Mouse (Mus musculus): Measurements from ENCODE around the gene Mlx. TPM values are rescaled to one million over a fixed set of nuclear protein-coding genes. Genes with fewer than 3 reads are reported as not detected.
A peak's percentile ranks its signal among the peaks of the same experiment; 100 is the strongest.

Gene Mlx
- polyA plus RNA-seq, 2 experiments from 2014 or later: 51.8 to 71.5 TPM

GRCm38 (mm10) chr11:101066549-101067412 lies 20.3 kb upstream of the Mlx start:
- no peak for ATAC-seq

DNA sequence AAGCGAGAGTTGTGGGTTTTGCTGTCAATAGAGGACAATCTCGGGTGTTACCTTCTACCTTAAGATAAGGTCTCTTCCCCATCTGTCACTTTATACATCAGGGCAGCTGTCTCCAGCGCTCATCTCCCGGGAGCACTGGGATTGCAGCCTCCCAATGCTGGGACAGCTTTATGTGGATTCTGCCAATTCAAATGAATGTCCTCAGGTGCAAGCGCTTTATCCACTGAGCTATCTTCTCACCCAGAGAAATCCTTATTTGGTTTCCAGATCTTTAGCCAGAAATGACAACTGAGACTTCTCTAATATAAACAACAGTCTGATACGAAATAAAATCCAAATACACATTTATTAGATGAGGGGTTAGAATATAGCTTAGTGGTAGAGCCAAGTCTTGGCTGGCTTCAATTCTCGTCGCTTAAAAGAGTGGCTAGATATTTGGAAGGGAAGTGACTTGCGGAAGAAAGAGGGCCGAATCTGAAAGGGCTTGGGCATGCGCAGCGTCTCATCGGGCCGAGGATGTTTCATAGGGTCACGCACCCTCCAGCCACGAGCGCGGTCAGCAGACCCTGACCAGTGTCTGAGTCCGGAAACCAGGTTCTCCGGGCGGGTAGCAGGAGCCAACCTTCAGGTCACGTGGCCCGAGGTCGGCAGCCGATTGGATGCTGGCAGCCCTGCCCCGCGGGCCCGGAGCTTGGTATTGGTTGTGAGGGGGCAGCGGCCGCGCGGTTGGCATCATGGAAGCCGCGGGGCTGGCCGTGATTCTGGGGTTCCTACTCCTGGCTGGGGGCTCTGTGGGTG lies 17.5 kb upstream of the Mlx start, which contains the start of gene Naglu:
TSS of gene Naglu (plus strand) at position 622 of the 798 bp plus-strand sequence.
- ATAC-seq: peak; percentile 96

- ATAC-seq: peak; percentile 36
Observed at GRCm38 (mm10) chr11:101070189-101070527, 16.9 kb upstream of the Mlx start.

DNA sequence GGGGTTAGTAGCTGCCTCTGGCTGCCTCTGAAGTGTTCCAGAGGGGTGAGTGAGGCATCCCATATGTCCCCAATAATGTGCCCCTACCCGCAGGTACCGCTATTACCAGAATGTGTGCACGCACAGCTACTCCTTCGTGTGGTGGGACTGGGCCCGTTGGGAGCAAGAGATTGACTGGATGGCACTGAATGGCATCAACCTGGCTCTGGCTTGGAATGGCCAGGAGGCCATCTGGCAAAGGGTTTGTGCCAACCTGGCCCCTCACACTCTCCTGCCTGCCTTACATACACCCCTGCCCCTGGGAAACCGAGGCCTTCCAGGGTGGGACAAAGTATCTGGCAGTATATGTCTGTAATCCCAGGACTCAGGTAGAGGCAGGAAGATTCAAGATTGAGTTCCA lies 16.1 kb upstream of the Mlx start:
- no peak for ATAC-seq

DNA sequence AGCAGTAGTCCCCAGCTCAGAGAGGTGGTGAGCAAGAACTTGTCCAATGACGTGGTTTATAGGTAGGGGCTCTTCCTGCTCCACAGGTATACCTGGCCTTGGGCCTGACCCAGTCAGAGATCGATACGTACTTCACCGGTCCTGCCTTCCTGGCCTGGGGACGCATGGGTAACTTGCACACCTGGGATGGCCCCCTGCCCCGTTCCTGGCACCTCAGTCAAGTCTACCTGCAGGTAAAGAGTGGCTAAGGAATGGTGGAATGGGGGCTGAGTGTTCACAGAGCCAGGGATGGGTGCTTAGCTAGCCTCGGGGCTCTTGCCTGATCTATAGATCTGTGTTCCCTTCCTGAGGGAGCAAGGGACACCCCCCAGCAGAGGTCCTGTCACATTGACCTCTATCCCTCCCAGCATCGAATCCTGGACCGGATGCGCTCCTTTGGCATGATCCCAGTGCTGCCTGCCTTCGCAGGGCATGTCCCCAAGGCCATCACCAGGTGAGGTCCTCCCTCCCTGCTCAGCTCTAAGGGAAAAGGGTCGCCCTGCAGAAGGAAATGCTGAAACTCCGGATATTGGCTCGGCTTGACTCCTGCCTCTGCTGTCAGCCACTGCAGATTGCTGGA lies 15.2 kb upstream of the Mlx start:
- no peak for ATAC-seq

- no peak for ATAC-seq
Observed at GRCm38 (mm10) chr11:101078121-101078520, 9.0 kb upstream of the Mlx start, which contains the start of gene Hsd17b1. Gene Hsd17b1, plus strand, starts transcription at chr11:101078411.

DNA sequence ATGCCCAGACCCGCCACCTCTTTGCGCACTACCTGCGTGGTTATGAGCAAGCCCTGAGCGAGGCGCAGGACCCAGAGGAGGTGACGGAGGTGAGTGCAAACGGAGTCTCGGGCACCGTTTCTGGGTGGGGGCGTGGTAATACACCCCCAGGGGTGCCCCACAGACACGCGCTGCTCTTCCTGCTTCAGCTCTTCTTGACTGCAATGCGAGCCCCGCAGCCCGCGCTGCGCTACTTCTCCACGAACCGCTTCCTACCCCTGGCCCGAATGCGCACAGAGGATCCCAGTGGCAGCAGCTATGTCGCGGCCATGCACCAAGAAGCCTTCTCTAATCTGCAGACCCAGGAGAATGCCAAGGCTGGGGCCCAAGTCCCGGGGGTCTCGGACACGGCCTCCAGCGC lies 7.3 kb upstream of the Mlx start:
- no peak for ATAC-seq

DNA sequence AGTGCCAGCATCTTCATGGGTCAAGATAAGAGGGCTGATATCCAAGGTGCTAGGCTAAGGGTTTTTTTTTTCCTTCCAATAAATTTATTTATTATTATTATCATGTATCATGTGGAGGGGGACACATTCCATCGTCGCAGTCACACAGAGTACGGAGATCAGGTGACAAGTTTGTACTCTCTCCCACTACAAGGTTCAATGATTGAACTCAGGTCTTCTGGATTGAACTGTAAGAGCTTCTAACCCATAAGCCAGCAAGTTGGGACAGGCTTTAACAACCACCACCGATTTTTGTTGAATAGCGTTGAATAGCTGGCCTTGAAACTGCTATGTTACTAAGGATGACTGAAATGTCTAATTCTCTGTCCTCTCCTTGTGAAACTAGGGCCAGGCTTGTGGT lies 6.7 kb upstream of the Mlx start:
- ATAC-seq: no peak

DNA sequence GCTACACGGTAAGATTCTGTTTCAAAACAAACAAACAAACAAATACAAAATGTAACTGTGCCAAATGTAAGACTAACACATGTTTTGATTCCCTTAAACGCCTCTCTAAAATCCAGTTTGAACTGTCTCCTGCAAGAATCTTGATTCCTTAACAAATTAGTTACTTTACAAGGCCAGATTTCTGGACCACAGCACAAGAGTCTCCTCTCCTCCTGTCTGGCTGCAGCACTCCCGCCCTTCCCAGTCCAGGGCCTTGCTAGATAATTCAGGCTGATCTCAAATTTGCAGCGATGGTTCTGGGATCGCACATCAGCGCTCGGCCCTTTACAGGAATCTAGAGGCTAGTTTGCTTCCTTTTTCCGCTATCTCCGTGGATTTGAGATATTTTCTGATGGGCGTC lies 5.4 kb upstream of the Mlx start:
- ATAC-seq: no peak

DNA sequence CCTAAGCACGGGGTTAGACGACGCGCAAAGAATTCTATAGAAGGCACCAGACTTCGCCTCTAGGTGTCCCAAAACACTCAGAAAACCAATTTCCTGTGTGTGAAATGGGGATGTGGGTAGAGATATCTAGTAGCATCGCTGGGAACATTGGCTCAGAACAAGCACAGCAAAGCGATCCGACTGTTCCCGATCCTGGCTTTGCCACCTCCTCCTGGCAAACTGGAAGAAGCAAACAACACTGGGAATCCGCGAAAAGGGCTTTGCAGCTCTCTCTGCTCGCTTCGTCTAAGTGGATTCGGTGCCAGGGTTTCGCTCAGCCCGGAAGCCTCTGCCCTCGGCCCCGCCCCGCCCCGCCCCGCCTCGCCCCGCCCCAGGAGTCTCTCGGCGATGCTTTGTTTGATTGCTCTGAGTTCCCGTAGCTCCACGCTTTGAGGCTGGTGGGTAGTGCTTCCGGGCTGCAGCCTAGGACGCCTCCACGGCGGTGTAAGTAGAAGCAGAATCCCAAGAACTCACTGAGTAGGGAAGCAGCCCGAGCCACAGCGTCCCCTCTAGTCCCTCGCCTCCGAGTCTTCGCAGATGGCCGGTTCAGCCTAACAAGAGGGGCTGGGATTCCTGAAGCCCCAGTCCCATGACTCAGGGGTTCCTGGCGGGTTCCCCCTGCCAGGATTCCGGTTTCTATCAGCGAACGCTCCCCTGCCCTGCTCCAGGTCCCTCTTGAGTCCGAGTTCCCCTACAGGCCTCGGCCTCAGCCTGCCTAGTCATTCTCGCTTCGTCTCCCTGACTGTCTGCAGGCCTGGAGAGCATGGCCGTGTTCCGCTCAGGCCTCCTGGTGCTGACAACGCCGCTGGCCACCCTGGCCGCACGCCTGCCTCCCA lies 4.6 kb upstream of the Mlx start, which contains the start of gene Coasy:
TSS of gene Coasy (plus strand) at position 358 of the 875 bp plus-strand sequence.
- ATAC-seq: peak; percentile 81

GRCm38 (mm10) chr11:101083083-101083697 lies 3.9 kb upstream of the Mlx start:
- no peak for ATAC-seq

- ATAC-seq: no peak
Observed at GRCm38 (mm10) chr11:101084246-101084645, 2.8 kb upstream of the Mlx start.

- no peak for ATAC-seq
Observed at GRCm38 (mm10) chr11:101084811-101085210, 2.3 kb upstream of the Mlx start.

DNA sequence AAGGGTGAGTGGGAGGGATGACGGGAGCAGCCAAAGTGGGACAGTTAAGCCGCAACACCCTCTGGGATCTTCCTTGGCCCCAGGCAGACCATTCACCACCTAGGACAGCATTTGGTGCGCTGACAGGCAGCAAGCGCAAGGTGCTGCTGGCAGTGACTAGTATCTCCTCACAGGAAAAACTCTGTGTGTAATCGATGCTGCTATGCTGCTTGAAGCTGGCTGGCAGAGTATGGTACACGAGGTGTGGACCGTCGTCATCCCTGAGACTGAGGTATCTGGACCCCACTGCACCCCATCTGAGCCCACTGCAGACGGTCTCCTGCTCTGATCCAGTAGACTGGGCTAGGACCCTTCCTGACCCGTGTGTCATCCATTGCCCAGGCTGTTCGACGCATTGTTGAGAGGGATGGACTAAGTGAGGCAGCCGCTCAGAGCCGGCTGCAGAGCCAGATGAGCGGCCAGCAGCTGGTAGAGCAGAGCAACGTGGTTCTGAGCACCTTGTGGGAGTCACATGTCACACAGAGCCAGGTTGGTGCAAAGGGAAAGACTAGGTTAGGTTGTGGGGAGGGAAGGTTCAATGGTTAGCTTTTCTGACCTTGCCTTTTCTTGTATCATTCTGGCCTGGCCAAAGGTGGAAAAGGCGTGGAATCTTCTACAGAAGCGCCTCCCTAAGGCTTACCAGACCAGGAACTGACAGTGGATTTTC lies 1.3 kb upstream of the Mlx start:
- ATAC-seq: no peak

- no peak for ATAC-seq
Observed at GRCm38 (mm10) chr11:101086323-101086674, 778 bp upstream of the Mlx start.

GRCm38 (mm10) chr11:101087682-101088055 lies 592 bp downstream of the Mlx start:
- no peak for ATAC-seq

- ATAC-seq: no peak
Observed at GRCm38 (mm10) chr11:101089931-101090330, 2.9 kb downstream of the Mlx start.

- no peak for ATAC-seq
Observed at GRCm38 (mm10) chr11:101094930-101095313, 7.8 kb downstream of the Mlx start.

DNA sequence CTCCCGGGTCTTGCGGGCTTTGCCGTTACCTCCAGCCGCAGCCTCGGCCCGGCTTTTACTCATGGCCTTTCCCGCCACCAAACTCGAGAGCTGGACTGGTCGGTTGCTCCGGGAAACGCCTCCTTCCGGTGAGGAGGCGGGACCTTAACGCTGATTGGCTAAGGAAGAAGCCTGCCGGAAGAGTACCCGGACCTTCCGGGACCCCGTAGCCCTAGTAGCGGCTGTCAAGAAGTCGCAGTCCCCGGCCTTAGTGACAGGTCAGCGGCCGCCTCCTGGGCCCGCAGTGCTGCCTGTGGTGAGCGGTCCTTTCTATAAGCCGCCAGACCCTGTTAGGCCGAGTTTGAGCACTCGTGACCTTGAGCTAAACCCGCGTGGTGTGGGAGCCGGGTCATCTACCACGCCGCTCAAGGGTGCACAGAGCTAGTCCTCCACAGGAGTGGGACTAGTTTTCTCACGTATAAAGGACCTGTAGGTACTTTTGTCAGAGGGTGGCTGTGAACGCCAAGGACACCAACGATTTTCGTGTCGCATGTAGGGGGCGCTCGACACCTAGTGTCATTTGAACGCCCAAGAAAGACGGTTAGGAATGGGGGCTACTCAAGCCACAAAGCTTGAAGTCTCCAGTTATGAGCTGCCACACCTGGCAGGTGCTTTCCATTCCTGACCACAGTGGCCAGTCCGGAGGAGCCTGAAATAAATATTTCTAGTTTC lies 8.4 kb downstream of the Mlx start, which contains the start of gene Psmc3ip:
TSS of gene Psmc3ip (minus strand) at position 123 of the 711 bp plus-strand sequence.
- ATAC-seq: peak; percentile 86

- ATAC-seq: no peak
Observed at GRCm38 (mm10) chr11:101098231-101098630, 11.2 kb downstream of the Mlx start.

All from activated CD4-positive, CD25-positive, alpha-beta regulatory T cell, adult 4 months (primary cell).